Mouse (Mus musculus) layer of hippocampus, postnatal 14 days (tissue): ENCODE results near the gene Flad1. TPM values are rescaled to one million over a fixed set of nuclear protein-coding genes. Genes with fewer than 3 reads are reported as not detected.
"Not testable (repeated sequence)": the region's sequence is repeated elsewhere in the genome, so short reads cannot be mapped to it uniquely, and the experiment has no call there.

ENCODE experiments used
- DNase-seq, 2 experiments: peaks; one replicate each; pipeline ENCODE4 v3.0.0; 2021 to 2022; ENCODE audit warnings: low spot score in 2 of 2, mixed read lengths in 1 of 2
- total RNA-seq, 2 experiments: library from RNA; stranded (reverse); gene quantifications; 2 replicates each; pipeline ENCODE4 v1.2.3; 2021

Gene Flad1
- total RNA-seq, 2 experiments from 2014 or later = 30.4 to 30.5 TPM

DNA sequence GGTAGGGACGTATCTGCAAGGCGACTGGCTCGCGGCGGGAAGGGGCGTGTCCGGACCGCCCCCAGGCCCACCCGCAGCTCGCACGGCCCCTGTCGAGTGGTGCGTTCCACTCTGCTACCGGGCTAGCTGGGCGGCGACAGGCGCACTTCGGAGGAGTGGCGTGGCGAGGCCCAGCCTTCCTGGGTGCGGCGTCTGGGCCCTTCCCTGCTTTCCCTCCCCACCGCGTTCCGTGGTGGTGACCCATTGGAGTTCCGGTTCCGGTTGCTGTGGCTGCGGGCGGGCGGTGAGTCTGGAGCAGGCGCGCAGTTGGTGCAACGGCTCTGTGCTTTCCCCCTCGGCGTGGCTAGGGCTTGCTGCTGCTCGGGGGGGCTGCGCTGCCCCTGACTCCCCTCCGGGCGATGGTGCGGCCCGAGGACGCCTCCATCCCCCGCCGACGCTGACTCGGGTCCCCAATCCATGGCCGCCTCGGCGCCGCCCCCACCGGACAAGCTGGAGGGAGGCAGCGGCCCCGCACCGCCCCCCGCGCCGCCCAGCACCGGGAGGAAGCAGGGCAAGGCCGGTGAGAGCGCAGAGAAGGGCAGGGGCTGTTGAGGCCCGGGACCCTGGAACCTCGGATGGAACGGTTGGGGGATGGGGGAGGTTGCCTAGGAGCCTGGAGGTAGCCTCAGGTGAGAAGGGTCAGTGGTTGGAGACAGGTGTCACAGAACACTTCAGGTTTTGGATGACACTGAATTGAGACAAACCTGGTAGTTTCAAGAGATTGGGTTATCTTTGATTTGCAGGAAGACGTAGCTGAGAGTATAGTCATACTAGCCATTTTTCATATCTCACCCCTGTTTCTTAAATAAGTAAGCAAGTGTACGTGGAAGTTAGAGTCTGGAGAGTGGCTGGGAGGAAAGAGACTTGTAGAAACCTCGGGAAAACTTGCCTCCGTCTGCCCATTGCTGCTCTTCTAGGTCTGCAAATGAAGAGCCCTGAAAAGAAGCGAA, 18.8 kb upstream of the Flad1 start, which contains the start of gene Pygo2:
Gene Pygo2 (plus strand): TSS at position 44 of the 989 bp plus-strand sequence.
- DNase-seq = peak; percentile 93 to 97

DNA sequence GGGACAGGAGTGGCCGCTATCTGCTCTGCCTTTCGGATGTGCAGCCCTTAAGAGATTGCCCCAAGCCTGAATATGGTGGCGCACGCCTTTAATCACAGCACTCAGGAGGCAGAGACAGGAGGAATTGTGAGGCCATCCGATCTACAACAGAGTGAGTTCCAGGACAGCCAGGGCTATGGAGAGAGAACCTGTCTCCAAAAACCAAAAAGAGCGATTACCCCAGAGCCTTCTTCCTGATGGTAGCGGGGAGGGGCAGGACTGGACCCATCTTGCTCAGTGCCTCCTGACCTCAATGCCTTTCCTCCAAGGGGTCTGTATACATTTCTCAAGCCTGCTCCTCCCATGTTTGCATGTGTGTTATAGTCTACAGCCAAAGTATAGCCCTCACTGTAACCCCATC, 17.4 kb upstream of the Flad1 start:
- DNase-seq = not testable (repeated sequence)

DNA sequence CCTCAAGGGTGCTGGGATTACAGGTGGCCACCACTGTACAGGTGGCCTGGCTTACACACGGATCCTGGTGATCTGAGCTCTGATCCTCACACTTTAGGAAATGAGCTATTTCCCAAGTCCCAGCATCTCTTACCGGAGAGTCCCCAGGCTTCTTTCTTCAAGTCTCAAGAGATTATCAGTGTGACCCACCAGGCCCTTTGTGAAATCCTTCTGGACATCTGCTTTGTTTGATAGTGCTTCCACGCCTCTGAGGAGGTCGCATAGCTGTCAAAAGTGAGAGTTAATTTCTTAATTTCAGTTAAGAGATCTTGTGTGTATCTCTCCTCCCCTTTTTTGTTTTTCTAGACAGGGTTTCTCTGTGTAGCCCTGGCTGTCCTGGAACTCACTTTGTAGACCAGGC, 14.2 kb upstream of the Flad1 start:
- DNase-seq = no peak

GRCm38 (mm10) chr3:89425141-89425525, 13.5 kb upstream of the Flad1 start:
- no peak for DNase-seq

GRCm38 (mm10) chr3:89424416-89425140, 12.9 kb upstream of the Flad1 start:
- no peak for DNase-seq

GRCm38 (mm10) chr3:89422556-89423205, 11.0 kb upstream of the Flad1 start:
- no peak for DNase-seq

DNA sequence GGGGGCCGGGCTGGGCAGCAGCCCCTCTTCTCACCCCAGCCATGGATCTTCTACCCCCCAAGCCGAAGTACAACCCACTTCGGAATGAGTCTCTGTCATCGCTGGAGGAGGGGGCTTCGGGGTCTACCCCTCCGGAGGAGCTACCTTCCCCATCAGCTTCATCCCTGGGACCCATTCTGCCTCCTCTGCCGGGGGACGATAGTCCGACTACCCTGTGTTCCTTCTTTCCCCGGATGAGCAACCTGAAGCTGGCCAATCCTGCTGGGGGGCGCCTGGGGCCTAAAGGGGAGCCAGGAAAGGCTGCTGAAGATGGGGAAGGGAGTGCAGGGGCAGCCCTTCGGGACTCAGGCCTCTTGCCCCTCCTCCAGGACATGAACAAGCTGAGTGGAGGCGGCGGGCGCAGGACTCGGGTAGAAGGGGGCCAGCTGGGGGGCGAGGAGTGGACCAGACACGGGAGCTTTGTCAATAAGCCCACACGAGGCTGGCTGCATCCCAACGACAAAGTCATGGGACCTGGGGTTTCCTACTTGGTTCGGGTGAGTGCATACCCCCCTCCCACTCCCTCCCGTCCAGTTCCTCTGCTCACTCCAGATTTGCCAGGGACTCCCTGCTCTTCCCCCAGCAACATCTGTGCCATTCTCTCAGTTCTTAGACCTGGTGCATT, 10.3 kb upstream of the Flad1 start:
- no peak for DNase-seq

GRCm38 (mm10) chr3:89421002-89421774, 9.5 kb upstream of the Flad1 start:
- peak in 1 of 2 experiments; percentile 76 for DNase-seq

DNA sequence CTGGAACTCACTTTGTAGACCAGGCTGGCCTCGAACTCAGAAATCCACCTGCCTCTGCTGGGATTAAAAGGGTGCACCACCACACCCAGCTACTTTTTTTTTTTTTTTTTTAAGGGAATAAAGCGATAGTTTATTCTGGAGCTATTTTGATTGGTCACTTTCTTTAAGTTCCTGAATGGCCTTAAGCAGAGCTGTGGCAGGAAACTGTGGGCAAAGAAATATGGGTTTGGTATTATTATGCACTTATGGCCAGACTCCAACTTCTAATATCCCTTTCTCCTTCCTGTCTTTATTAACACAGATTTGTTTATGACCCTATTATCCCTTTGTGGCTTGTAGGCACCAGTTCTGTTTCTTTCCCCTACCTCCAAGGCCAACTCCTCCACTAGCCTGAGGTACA, 8.8 kb upstream of the Flad1 start:
- DNase-seq = no peak

GRCm38 (mm10) chr3:89419981-89420380, 8.3 kb upstream of the Flad1 start:
- no peak for DNase-seq

GRCm38 (mm10) chr3:89419571-89419970, 7.9 kb upstream of the Flad1 start:
- DNase-seq = no peak

DNA sequence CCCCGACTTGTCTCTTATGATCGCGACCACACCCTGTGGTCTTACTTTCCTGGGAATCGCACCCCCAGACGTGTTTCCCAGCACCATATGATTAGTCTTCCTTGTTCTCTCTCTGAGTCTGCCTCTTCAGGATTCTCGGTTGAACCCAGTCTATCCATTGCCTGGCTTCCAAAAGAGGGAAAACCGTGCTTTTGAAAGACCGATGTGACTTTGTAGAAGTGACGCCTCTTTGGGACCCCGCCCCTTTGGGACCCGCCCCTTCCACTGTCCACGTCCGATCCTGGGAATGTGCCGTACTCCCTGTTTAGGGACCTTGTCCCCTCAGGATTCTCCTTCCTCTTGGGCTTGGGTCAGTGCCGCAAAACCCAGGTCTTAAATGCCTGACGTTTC, 7.2 kb upstream of the Flad1 start:
- DNase-seq = no peak

- DNase-seq = peak; percentile 90 to 97
Observed at GRCm38 (mm10) chr3:89418170-89418860, 6.6 kb upstream of the Flad1 start, which contains the start of the genes Cks1b and Shc1. Cks1b (minus strand) TSS chr3:89418383. Shc1 (plus strand) TSS chr3:89418443.

DNA sequence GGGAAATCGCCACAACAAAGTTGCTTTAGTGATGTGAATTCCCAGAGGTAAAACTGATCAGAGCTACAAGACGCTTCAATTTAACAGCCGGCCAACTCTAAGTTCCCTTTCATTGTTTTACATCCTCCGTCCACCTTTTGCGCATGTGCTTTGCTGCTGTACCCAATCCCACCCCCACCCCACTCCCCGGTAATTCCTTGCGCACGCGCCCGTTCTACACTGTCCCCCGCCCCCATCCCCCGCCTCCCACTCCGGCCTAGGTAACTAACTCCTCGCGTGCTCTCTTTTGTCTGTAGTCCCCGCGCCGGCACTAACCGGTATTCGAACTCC, 6.1 kb upstream of the Flad1 start:
- DNase-seq = no peak

DNA sequence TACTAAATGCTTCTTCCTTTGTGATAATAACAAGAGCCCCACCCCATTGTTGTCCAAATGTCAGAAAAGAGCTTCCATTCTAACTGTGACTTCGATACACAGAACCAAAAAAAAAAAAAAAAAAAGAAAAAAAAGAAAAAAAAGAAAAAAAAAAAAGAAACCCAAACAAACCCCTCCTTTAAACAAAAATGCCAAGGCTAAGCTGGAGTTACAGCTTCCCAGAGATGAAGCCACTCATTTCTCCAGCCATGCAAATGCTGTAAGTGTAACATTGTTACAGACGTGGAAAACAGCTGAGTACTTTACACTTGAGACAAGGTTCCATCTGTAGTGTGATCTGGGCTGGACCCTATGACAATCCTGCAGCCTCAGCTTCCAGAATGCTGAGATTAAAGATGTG, 5.5 kb upstream of the Flad1 start:
- no peak for DNase-seq

DNA sequence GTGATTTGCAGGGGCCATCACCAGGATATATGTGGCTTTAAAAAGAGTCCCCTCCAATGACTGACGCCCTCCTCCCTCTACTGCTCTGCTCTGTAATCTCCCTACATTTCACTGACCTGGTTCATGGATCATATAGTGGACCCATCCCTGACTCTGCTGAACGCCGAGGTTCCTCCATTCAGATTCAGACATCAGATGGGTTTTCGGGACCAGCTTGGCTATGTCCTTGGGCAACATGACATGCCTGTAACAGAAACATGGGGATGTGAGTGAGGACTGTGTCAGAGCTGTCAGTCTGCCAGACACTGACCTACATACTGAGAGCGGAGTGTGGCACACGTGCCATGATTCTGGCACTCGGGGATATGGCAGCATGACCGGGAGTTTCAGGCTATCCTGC, 4.5 kb upstream of the Flad1 start:
- DNase-seq = no peak

- no peak for DNase-seq
Observed at GRCm38 (mm10) chr3:89410864-89411263, 806 bp downstream of the Flad1 start.

- DNase-seq = no peak
Observed at GRCm38 (mm10) chr3:89409701-89410100, 2.0 kb downstream of the Flad1 start.

GRCm38 (mm10) chr3:89408448-89408847, 3.2 kb downstream of the Flad1 start:
- DNase-seq = no peak

- DNase-seq = no peak
Observed at GRCm38 (mm10) chr3:89406887-89407286, 4.8 kb downstream of the Flad1 start.
